Mouse (Mus musculus) heart, embryonic 13.5 days (tissue): ENCODE results near the gene Plekhg4. TPM values are rescaled to one million over a fixed set of nuclear protein-coding genes. Genes with fewer than 3 reads are reported as not detected.

Source experiments
- ATAC-seq: fragments of 200-750 bp; cut with Nextera tagmentation; 2 replicates; pipeline ENCODE4 v1.8.0; 2017; ENCODE audit warnings: moderate TSS enrichment; ENCODE audit not compliant: insufficient number of reproducible peaks, low FRiP score, low TSS enrichment; ENCODE audit errors: extremely low read depth
- H3K27ac ChIP-seq: fragments of 300-500 bp; sonication (generic); replicated peaks from 2 replicates; pipeline ENCODE4 v1.5.1; 2015; ENCODE audit warnings: moderate library complexity, mild to moderate bottlenecking, inconsistent platforms
- H3K27me3 ChIP-seq: fragments of 300-500 bp; sonication (generic); replicated peaks from 2 replicates; pipeline ENCODE4 v1.6.1; 2015; ENCODE audit warnings: mild to moderate bottlenecking, inconsistent platforms
- H3K36me3 ChIP-seq: fragments of 300-500 bp; sonication (generic); 2 replicates; pipeline ENCODE4 v1.6.1; 2015; ENCODE audit warnings: mild to moderate bottlenecking, inconsistent platforms
- H3K4me1 ChIP-seq: fragments of 300-500 bp; sonication (generic); 2 replicates; pipeline ENCODE4 v1.6.1; 2015; ENCODE audit warnings: inconsistent platforms
- H3K4me2 ChIP-seq: fragments of 300-500 bp; sonication (generic); 2 replicates; pipeline ENCODE4 v1.6.1; 2015; ENCODE audit warnings: inconsistent platforms, mild to moderate bottlenecking, moderate library complexity
- H3K4me3 ChIP-seq: fragments of 300-500 bp; sonication (generic); 2 replicates; pipeline ENCODE4 v1.5.1; 2015; ENCODE audit warnings: moderate library complexity, mild to moderate bottlenecking, inconsistent platforms
- H3K9ac ChIP-seq: fragments of 300-500 bp; sonication (generic); 2 replicates; pipeline ENCODE4 v1.6.1; 2015; ENCODE audit warnings: inconsistent platforms, mild to moderate bottlenecking, moderate library complexity
- H3K9me3 ChIP-seq: fragments of 300-500 bp; sonication (generic); 2 replicates; pipeline ENCODE4 v1.6.1; 2016; ENCODE audit warnings: inconsistent platforms
- WGBS: fragments of 180-500 bp; shearing (Covaris S2); methylation state at CpG from one replicate; pipeline ENCODE4 v1.1.7; 2015; ENCODE audit warnings: mixed read lengths; 5-methylcytosine and 5-hydroxymethylcytosine counted together
- polyA plus RNA-seq: library from polyadenylated mRNA; unstranded; fragments of >200 nt; fragmentation: Nextera tagmentation; extraction: Ambion mirVana; gene quantifications from 2 replicates; pipeline ENCODE4 v1.2.1, GENCODE M21; 2015

Gene Plekhg4
- polyA plus RNA-seq, 1 experiment from 2014 or later: 0.23 TPM

DNA sequence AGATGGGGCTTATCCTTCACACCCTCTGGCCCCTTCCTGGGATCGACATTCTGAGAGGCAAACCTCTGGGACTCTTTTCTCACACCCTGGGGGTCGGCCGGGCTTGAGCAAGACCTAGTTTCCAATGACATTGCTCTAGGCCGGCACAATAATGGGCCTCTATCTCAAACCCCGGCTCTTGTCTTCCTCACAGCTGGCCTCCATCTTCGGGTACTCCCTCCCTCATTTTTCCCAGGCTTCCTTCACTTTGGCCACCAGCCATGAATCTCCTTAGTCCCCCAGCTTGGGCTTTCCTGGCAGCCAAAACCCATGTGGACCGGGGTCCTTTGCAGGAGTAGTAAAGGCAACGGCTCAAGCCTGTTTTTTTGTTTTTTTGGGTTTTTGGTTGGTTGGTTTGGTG is 31.7 kb upstream of the Plekhg4 start:
- WGBS: 17% methylated on average over 8 of the region's 8 CpGs
- ATAC-seq: peak; percentile 16; the same call in 1 of the 2 replicates
- H3K9ac ChIP-seq: no peak overlapping the region
- H3K4me1 ChIP-seq: peaks cover 81% of the 10 kb centered on the region
- H3K4me3 ChIP-seq: no peak overlapping the region
- no peak overlapping the region for H3K4me2 ChIP-seq
- no peaks in the 10 kb centered on the region for H3K27me3 ChIP-seq
- H3K36me3 ChIP-seq: peaks cover 24% of the 10 kb centered on the region
- peak overlapping the region; percentile 64 for H3K27ac ChIP-seq
- no peaks in the 10 kb centered on the region for H3K9me3 ChIP-seq

GRCm38 (mm10) chr8:105342768-105343167 is 30.3 kb upstream of the Plekhg4 start:
- H3K36me3 ChIP-seq: peaks cover 10% of the 10 kb centered on the region
- H3K9ac ChIP-seq: no peak overlapping the region
- no peaks in the 10 kb centered on the region for H3K27me3 ChIP-seq
- 0 out of 2 replicates have a peak overlapping the region, but pooled peaks have one; percentile 36 for H3K27ac ChIP-seq
- H3K4me2 ChIP-seq: no peak overlapping the region
- H3K9me3 ChIP-seq: no peaks in the 10 kb centered on the region
- peaks cover 86% of the 10 kb centered on the region for H3K4me1 ChIP-seq
- WGBS: 59% methylated on average over 4 of the region's 4 CpGs
- no peak for ATAC-seq
- H3K4me3 ChIP-seq: no peak overlapping the region

DNA sequence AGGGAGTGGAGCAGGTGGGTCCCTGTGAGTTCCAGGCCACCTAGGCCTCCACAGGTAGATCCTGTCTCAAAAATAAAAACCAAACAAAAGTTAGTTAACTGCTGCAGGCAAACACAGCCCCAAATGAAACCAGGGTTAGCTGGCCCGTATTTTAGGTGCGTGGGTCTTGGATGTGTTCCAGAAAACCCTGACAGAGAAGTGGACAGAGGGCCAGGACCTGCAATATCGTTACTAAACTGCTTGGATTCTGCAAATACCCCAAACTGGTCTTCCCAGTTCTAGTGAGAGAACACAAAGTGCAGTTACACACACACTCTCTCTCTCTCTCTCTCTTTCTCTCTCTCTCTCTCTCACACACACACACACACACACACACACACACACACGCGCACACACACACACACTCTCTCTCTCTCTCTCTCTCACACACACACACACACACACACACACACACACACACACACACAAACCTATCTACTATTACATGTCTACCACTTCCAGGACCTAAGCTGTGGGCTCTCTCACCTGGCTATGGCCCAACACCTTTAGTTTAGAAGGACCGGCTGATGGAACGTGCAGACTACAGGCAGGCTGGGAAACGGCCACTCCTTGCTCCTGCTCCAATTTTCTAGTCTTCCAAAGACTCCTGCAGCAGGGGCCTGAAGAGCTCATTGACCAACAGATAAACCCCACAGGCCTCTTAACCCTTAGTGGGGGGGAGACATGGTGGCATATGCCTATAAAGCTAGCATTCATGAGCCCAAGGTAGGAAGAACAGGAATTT is 29.1 kb upstream of the Plekhg4 start:
- Histone ChIP-seq H3K27me3 (no peaks in the 10 kb centered on the region), H3K9ac (peak overlapping the region; percentile 62; the same call in 1 of the 2 replicates), H3K4me2 (0 out of 2 replicates have a peak overlapping the region, but pooled peaks have one; percentile 99), H3K36me3 (no peaks in the 10 kb centered on the region), H3K27ac (peak overlapping the region; percentile 29; the same call in 1 of the 2 replicates), H3K9me3 (no peaks in the 10 kb centered on the region), H3K4me1 (peaks cover 85% of the 10 kb centered on the region), H3K4me3 (no peak overlapping the region)
- 50% methylated on average over 8 of the region's 8 CpGs for WGBS
- ATAC-seq: no peak

DNA sequence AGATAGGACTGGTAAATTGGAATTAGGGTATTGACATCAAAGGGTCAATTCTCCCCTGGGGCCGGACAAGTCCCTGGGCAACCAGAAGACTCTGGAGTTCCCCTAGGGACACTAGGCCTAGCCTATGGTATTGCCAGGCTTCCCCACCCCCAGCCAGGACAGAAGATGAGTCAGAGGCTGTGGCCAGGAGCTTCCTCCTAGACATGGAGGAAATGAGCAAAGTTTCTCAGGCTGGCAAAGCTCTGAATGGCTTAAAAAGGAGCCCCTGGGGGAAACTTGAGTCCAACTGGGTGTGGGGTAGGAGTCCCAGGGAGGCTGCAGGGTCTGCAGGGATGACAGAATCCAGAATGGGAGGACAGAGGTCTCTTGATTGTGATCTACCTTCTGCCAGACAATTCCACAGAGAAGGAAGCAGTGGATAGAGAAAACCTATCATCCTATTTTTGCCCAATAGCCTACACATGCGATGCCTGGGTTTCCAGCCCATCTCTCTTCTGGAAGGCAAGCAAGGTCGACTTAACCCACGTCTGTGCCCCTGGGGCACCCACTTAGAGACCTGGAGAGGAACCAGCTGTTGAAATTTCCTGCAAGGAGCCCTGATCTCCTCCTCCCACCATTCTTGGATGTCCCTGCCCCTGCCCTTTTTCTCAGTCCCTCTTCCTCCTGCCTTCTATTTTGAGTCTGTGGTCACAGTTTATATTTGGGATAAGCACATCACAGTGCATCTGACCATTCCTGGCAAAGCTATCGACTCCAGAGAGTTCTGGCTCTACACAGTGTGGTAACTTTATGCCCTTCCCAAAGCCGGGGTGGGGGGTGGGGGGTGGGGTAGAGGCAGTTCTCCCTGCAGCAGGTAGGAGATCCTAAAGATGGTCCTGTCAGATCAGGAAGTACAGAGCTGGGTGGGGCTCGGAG is 27.8 kb upstream of the Plekhg4 start:
- Histone ChIP-seq H3K4me2 (peak overlapping the region; percentile 99), H3K27me3 (peaks cover 12% of the 10 kb centered on the region), H3K27ac (peak overlapping the region; percentile 41), H3K9ac (peak overlapping the region; percentile 91), H3K4me1 (peaks cover 85% of the 10 kb centered on the region), H3K36me3 (no peaks in the 10 kb centered on the region), H3K9me3 (no peaks in the 10 kb centered on the region), H3K4me3 (peak overlapping the region; percentile 81; the same call in 1 of the 2 replicates)
- no peak for ATAC-seq
- 38% methylated on average over 7 of the region's 7 CpGs for WGBS

GRCm38 (mm10) chr8:105346611-105347427 is 26.3 kb upstream of the Plekhg4 start:
- ATAC-seq: 0 out of 2 replicates have a peak, but pooled peaks have one; percentile 9
- Histone ChIP-seq H3K4me3 (peak overlapping the region; percentile 81), H3K36me3 (no peaks in the 10 kb centered on the region), H3K4me1 (peaks cover 78% of the 10 kb centered on the region), H3K4me2 (peak overlapping the region; percentile 99), H3K9ac (peak overlapping the region; percentile 91), H3K9me3 (no peaks in the 10 kb centered on the region), H3K27me3 (peaks cover 23% of the 10 kb centered on the region), H3K27ac (peak overlapping the region; percentile 86)
- under 1% methylated on average over 34 of the region's 34 CpGs for WGBS

DNA sequence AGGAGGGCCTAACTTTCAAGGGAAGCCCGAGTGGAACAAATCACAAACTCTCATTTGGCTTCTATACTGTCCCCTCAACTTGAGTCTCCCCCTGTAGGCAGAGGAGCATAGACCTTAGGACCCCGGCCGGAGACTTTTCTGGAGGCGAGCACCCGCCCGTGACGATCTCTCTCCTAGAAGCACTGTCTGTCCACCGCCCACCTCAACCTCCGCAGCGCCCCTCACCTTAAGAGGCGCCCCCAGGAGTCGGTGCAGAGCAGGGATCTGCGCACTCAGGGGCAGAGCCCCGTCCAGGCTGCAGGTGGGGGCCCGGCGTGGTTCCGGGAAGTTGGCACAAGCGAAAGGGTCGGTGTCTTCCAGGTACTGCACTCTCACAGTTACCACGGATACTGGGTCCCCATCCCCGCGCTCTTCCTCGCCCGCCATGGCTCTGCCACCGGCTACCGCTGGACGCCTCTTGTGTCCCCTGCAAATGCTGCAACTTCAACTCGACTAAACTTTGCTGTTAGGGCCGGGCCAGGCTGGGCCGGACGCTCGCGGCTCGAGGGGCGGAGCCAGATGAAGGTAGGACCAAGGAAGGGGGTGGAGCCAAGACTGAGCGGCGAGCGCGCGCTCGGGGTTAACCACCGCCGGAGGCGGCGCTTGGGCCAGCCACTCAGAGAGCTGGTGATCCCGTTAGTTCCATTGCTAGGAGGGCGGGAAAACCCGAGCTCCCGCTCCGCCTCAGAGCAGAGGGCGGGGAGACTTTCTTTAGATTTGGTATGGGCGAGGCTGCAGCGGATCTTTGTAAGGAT is 25.4 kb upstream of the Plekhg4 start, which contains the start of gene Fhod1:
Gene Fhod1 (minus strand): TSS at position 526 of the 794 bp plus-strand sequence.
- Histone ChIP-seq H3K4me2 (peak within 1 kb of the TSS; percentile 99), H3K4me3 (peak within 1 kb of the TSS; percentile 81), H3K27ac (peak within 1 kb of the TSS; percentile 86), H3K9me3 (no peaks in the 10 kb centered on the region), H3K4me1 (peaks cover 70% of the 10 kb centered on the region), H3K36me3 (no peaks in the 10 kb centered on the region), H3K9ac (peak within 1 kb of the TSS; percentile 91), H3K27me3 (peaks cover 23% of the 10 kb centered on the region)
- peak; percentile 84 for ATAC-seq
- WGBS: under 1% methylated on average over 53 of the region's 53 CpGs

GRCm38 (mm10) chr8:105348450-105349095 is 24.5 kb upstream of the Plekhg4 start, which contains the start of gene Slc9a5:
Gene Slc9a5, plus strand, starts transcription at chr8:105348843.
- H3K4me2 ChIP-seq: peak within 1 kb of the TSS; percentile 99
- ATAC-seq: no peak
- H3K27ac ChIP-seq: peak within 1 kb of the TSS; percentile 86
- H3K9ac ChIP-seq: peak within 1 kb of the TSS; percentile 91
- H3K36me3 ChIP-seq: no peaks in the 10 kb centered on the region
- under 1% methylated on average over 34 of the region's 34 CpGs for WGBS
- H3K9me3 ChIP-seq: no peaks in the 10 kb centered on the region
- H3K4me3 ChIP-seq: peak within 1 kb of the TSS; percentile 81
- H3K4me1 ChIP-seq: peaks cover 61% of the 10 kb centered on the region
- H3K27me3 ChIP-seq: peaks cover 23% of the 10 kb centered on the region

- Histone ChIP-seq H3K4me3 (peak overlapping the region; percentile 81), H3K4me1 (peaks cover 55% of the 10 kb centered on the region), H3K9me3 (no peaks in the 10 kb centered on the region), H3K27me3 (peaks cover 23% of the 10 kb centered on the region), H3K27ac (peak overlapping the region; percentile 16; the same call in 1 of the 2 replicates), H3K4me2 (peak overlapping the region; percentile 99), H3K9ac (peak overlapping the region; percentile 85), H3K36me3 (no peaks in the 10 kb centered on the region)
- ATAC-seq: no peak
- 4% methylated on average over 31 of the region's 48 CpGs for WGBS
These were observed 23.8 kb upstream of the Plekhg4 start for GRCm38 (mm10) chr8:105349096-105349771.

GRCm38 (mm10) chr8:105350186-105350585 is 22.9 kb upstream of the Plekhg4 start:
- H3K36me3 ChIP-seq: no peaks in the 10 kb centered on the region
- peak overlapping the region; percentile 99 for H3K4me2 ChIP-seq
- WGBS: 24% methylated on average over 7 of the region's 7 CpGs
- H3K9ac ChIP-seq: peak overlapping the region; percentile 85; the same call in 1 of the 2 replicates
- H3K4me1 ChIP-seq: peaks cover 48% of the 10 kb centered on the region
- ATAC-seq: no peak
- H3K27ac ChIP-seq: no peak overlapping the region
- no peaks in the 10 kb centered on the region for H3K9me3 ChIP-seq
- peaks cover 23% of the 10 kb centered on the region for H3K27me3 ChIP-seq
- H3K4me3 ChIP-seq: peak overlapping the region; percentile 81
